Comparison of ENCODE assay signal across 19 mouse cellular contexts in genomic region chr12:52376692-52377462, GRCm38 (mm10).
DNase-seq lines count a peak whose midpoint lies in the region; ATAC-seq and TF ChIP-seq lines count a peak whose summit lies in the region.
"Had no signal": no experiment of that assay in that cellular context is flagged by ENCODE, and none has a peak within 500 bp of the region (broad histone marks: within the 10 kb centered on the region; RNA-seq: fewer than 3 reads in every experiment).

No protein-coding gene starts in this region.

- H3K27ac ChIP-seq in kidney, embryonic 16.5 days (ENCODE audit: low read length) = no peak overlapping the region
- peak overlapping the region; percentile 57; the same call in 1 of the 2 replicates for H3K27ac ChIP-seq in small intestine, adult 2 months (ENCODE audit: insufficient read depth, low read depth, low read length)
- no peak overlapping the region for H3K27ac ChIP-seq in hindbrain, embryonic 13.5 days
- H3K27ac ChIP-seq: limb, embryonic 15.5 days; midbrain, embryonic 13.5 days; neural tube, embryonic 15.5 days had no signal

- H3K9ac ChIP-seq in kidney, embryonic 16.5 days (replicated peaks; ENCODE audit: low read length) = no peak overlapping the region
- no peak overlapping the region for H3K9ac ChIP-seq in hindbrain, embryonic 13.5 days
- H3K9ac ChIP-seq: heart, embryonic 12.5 days; limb, embryonic 15.5 days; lung, embryonic 14.5 days; midbrain, embryonic 13.5 days; neural tube, embryonic 15.5 days had no signal

- no peak for TF ChIP-seq POLR2A in small intestine, adult 2 months (IDR thresholded peaks at IDR 0.05; ENCODE audit: low read depth, low read length)

- 69% methylated on average over 10 of the region's 10 CpGs for WGBS in kidney, embryonic 16.5 days
- 33% methylated on average over 10 of the region's 10 CpGs for WGBS in small intestine, adult 2 months
- WGBS in hindbrain, embryonic 13.5 days = 80% methylated on average over 10 of the region's 10 CpGs

- H3K9me3 ChIP-seq in kidney, embryonic 16.5 days (ENCODE audit: low read length) = no peaks in the 10 kb centered on the region
- no peaks in the 10 kb centered on the region for H3K9me3 ChIP-seq in hindbrain, embryonic 13.5 days
- H3K9me3 ChIP-seq: heart, embryonic 12.5 days; limb, embryonic 15.5 days; midbrain, embryonic 13.5 days; neural tube, embryonic 15.5 days had no signal

- peaks cover 9% of the 10 kb centered on the region for H3K4me1 ChIP-seq in kidney, embryonic 16.5 days (ENCODE audit: insufficient read depth, low read length)
- H3K4me1 ChIP-seq in small intestine, adult 2 months (ENCODE audit: control insufficient read depth, insufficient read depth, insufficient read length, low read length) = peaks cover 7% of the 10 kb centered on the region; the same call in 1 of the 2 replicates
- H3K4me1 ChIP-seq in hindbrain, embryonic 13.5 days (replicated peaks) = peaks cover 33% of the 10 kb centered on the region

- no peak for TF ChIP-seq CTCF in small intestine, adult 2 months (IDR thresholded peaks at IDR 0.05; ENCODE audit: extremely low read depth, insufficient read length, insufficient replicate concordance, low read depth, low read length)

- ATAC-seq in kidney, embryonic 16.5 days (ENCODE audit: low FRiP score, low TSS enrichment) = no peak
- ATAC-seq in hindbrain, embryonic 13.5 days (ENCODE audit: low FRiP score) = no peak
- ATAC-seq: forebrain, embryonic 14.5 days; midbrain, embryonic 13.5 days had no signal

- no peak overlapping the region for H3K4me2 ChIP-seq in kidney, embryonic 16.5 days (replicated peaks; ENCODE audit: low read depth, low read length)
- no peak overlapping the region for H3K4me2 ChIP-seq in hindbrain, embryonic 13.5 days
- H3K4me2 ChIP-seq: heart, embryonic 12.5 days; limb, embryonic 15.5 days; lung, embryonic 14.5 days; midbrain, embryonic 13.5 days; neural tube, embryonic 15.5 days had no signal

- no peak overlapping the region for H3K4me3 ChIP-seq in kidney, embryonic 16.5 days (ENCODE audit: low read length)
- H3K4me3 ChIP-seq in small intestine, adult 2 months (ENCODE audit: low read depth, low read length) = no peak overlapping the region
- H3K4me3 ChIP-seq in hindbrain, embryonic 13.5 days = no peak overlapping the region
- H3K4me3 ChIP-seq: erythroblast, embryonic 14.5 days; heart, embryonic 12.5 days; limb, embryonic 15.5 days; midbrain, embryonic 13.5 days; neural tube, embryonic 15.5 days had no signal

- no peaks in the 10 kb centered on the region for H3K27me3 ChIP-seq in kidney, embryonic 16.5 days (ENCODE audit: insufficient read depth, low read length)
- no peaks in the 10 kb centered on the region for H3K27me3 ChIP-seq in small intestine, adult 2 months (ENCODE audit: control insufficient read depth, insufficient read depth, low read length)
- H3K27me3 ChIP-seq in hindbrain, embryonic 13.5 days = no peaks in the 10 kb centered on the region
- H3K27me3 ChIP-seq: heart, embryonic 12.5 days; limb, embryonic 15.5 days; midbrain, embryonic 13.5 days; neural tube, embryonic 15.5 days had no signal

- no peaks in the 10 kb centered on the region for H3K36me3 ChIP-seq in kidney, embryonic 16.5 days (ENCODE audit: insufficient read depth, low read length)
- H3K36me3 ChIP-seq in small intestine, adult 2 months (ENCODE audit: control insufficient read depth, insufficient read depth, low read length) = no peaks in the 10 kb centered on the region
- H3K36me3 ChIP-seq in hindbrain, embryonic 13.5 days = no peaks in the 10 kb centered on the region
- H3K36me3 ChIP-seq: heart, embryonic 12.5 days; limb, embryonic 15.5 days; midbrain, embryonic 13.5 days; neural tube, embryonic 15.5 days had no signal

- DNase-seq in adrenal gland, adult 2 months = peak; percentile 45
- DNase-seq in adrenal gland, postnatal 14 days = no peak
- DNase-seq in kidney, adult 9 months = peak; percentile 15
- peak; percentile 50 for DNase-seq in 3T3-L1 (ENCODE audit: low read depth, low spot score)
- DNase-seq in cerebellum, adult 11-12 months = no peak
- DNase-seq: cerebellum, adult 18-20 months; heart, postnatal 36 days; lung, embryonic 14.5 days; spleen, adult 18-20 months; thymus, postnatal 14 days had no signal

Comparison
In these comparisons a context has a peak if more than half of its experiments do, and no peak if none do; other contexts are left out.
1. DNase-seq: peak in adrenal gland, adult 2 months (single experiment), kidney, adult 9 months (single experiment) and 3T3-L1 (single experiment); none in adrenal gland, postnatal 14 days (single experiment) and cerebellum, adult 11-12 months (single experiment).